Mouse (Mus musculus) lung, postnatal 0 days (tissue): ENCODE measurements around the gene Ogg1. TPM values are rescaled to one million over a fixed set of nuclear protein-coding genes. Genes with fewer than 3 reads are reported as not detected.

Experiments used
- ATAC-seq: fragments of 200-750 bp; cut with Nextera tagmentation; 2 replicates; pipeline ENCODE4 v1.8.0; 2017; ENCODE audit warnings: moderate library complexity
- DNase-seq: peaks from one replicate; pipeline ENCODE4 v3.0.0-alpha.2; 2016; ENCODE audit warnings: low spot score
- H3K27ac ChIP-seq: fragments of 300-500 bp; sonication (generic); 2 replicates; pipeline ENCODE4 v1.5.1; 2014; ENCODE audit warnings: antibody characterized with exemption, mild to moderate bottlenecking, low read length, mixed read lengths
- H3K27me3 ChIP-seq: fragments of 300-500 bp; sonication (generic); replicated peaks from 2 replicates; pipeline ENCODE4 v1.6.1; 2014; ENCODE audit warnings: low read length, mixed read lengths; ENCODE audit not compliant: insufficient read depth
- H3K36me3 ChIP-seq: fragments of 300-500 bp; sonication (generic); 2 replicates; pipeline ENCODE4 v1.6.1; 2014; ENCODE audit warnings: low read length, mixed read lengths; ENCODE audit not compliant: insufficient read depth
- H3K4me1 ChIP-seq: fragments of 300-500 bp; sonication (generic); 2 replicates; pipeline ENCODE4 v1.6.1; 2014; ENCODE audit warnings: antibody characterized with exemption, low read depth, low read length, mixed read lengths; ENCODE audit not compliant: insufficient read depth
- H3K4me2 ChIP-seq: fragments of 300-500 bp; sonication (generic); replicated peaks from 2 replicates; pipeline ENCODE4 v1.6.1; 2014; ENCODE audit warnings: low read depth, mild to moderate bottlenecking, low read length, moderate library complexity, mixed read lengths
- H3K4me3 ChIP-seq: fragments of 300-500 bp; sonication (generic); 2 replicates; pipeline ENCODE4 v1.5.1; 2014; ENCODE audit warnings: low read depth, low read length
- H3K9ac ChIP-seq: fragments of 300-500 bp; sonication (generic); replicated peaks from 2 replicates; pipeline ENCODE4 v1.6.1; 2014; ENCODE audit warnings: low read depth, mild to moderate bottlenecking
- H3K9me3 ChIP-seq: fragments of 300-500 bp; sonication (generic); 2 replicates; pipeline ENCODE4 v1.6.1; 2016; ENCODE audit warnings: low read length, mixed read lengths
- CTCF ChIP-seq: IDR thresholded peaks from 2 replicates; pipeline ENCODE4 v1.5.1; 2016; ENCODE audit warnings: antibody characterized with exemption, mild to moderate bottlenecking
- EP300 ChIP-seq: IDR thresholded peaks from 2 replicates; pipeline ENCODE4 v1.6.1; 2016; ENCODE audit warnings: antibody characterized with exemption, mild to moderate bottlenecking, control low read depth
- WGBS: fragments of 180-500 bp; shearing (Covaris S2); extraction: QIAGEN DNeasy Blood & Tissue Kit; methylation state at CpG from one replicate; pipeline ENCODE4 v1.1.7; 2014; 5-methylcytosine and 5-hydroxymethylcytosine counted together
- polyA plus RNA-seq: library from polyadenylated mRNA; unstranded; fragments of >200 nt; fragmentation: Nextera tagmentation; extraction: Ambion mirVana; gene quantifications from 2 replicates; pipeline ENCODE4 v1.2.1, GENCODE M21; 2015

Gene Ogg1
- polyA plus RNA-seq, 1 experiment from 2014 or later, result 11.7 TPM

DNA sequence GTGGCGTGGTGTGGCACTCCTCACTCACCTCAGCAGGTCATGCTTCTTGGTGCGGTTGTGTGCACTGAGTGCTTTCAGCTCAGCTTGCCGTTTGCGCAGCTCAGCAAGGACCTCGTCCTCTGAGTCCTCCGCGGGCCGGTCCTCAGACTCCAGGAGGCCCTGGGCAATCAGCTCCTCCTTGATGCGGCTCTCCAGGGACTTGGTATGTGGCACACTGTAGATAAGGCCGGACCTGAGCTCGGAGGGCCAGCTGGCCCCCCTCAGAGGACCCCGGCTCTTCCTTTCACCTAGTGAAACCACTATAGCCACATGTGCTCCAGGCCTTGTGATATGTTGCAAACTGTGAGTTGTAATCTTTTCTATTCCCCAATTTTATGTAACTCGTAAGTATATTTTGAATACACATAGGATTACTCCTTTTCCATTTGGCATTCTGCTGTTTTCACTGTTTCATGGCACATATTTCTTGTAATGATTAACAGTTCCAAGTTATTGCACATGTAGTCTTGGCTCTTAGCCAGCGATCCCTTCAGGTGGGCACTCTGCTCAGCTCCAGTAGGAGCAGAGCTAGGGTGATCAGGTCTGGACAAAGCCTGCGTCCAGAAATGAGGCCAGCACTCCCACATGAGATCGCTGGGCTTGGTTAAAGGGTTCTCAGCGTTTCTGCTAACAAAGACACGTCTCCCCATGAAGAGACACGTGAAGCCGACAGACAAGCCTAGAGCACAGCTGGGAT is 43.6 kb downstream of the Ogg1 start:
- Histone ChIP-seq H3K4me1 (no peaks in the 10 kb centered on the region), H3K27ac (no peak overlapping the region), H3K9me3 (no peaks in the 10 kb centered on the region), H3K36me3 (peaks cover 45% of the 10 kb centered on the region), H3K27me3 (no peaks in the 10 kb centered on the region), H3K4me3 (no peak overlapping the region), H3K4me2 (no peak overlapping the region), H3K9ac (no peak overlapping the region)
- TF ChIP-seq CTCF (no peak), EP300 (no peak)
- DNase-seq (no peak), ATAC-seq (0 out of 2 replicates have a peak, but pooled peaks have one; percentile 26)
- WGBS, result 73% methylated on average over 20 of the region's 20 CpGs

DNA sequence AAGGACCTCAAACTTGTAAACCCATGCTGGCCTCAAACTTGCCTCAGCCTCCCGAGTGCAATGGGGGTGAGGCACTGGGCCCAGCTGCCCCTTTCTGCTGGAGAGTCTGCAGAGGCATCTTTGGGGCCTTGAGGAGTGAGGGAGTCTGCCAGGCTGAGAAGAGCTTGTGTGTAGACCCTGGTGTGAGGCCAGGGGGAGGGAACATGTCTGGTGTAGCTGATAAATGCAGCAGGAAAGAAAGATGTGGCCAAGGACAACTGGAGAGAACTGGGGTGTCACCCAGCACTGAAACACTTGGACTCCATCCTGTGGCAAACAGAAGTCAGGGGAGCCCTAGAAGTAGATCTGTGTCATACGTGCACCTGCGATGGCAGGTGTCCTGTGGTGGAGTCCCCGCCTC is 46.7 kb downstream of the Ogg1 start:
- Histone ChIP-seq H3K4me1 (no peaks in the 10 kb centered on the region), H3K27me3 (no peaks in the 10 kb centered on the region), H3K36me3 (peaks cover 45% of the 10 kb centered on the region), H3K9ac (no peak overlapping the region), H3K4me3 (no peak overlapping the region), H3K9me3 (no peaks in the 10 kb centered on the region), H3K4me2 (no peak overlapping the region), H3K27ac (no peak overlapping the region)
- DNase-seq, result no peak
- ATAC-seq, result no peak
- TF ChIP-seq EP300 (no peak), CTCF (no peak)
- 93% methylated on average over 4 of the region's 4 CpGs for WGBS

- no peaks in the 10 kb centered on the region for H3K9me3 ChIP-seq
- H3K4me2 ChIP-seq, result peak overlapping the region; percentile 82
- H3K36me3 ChIP-seq, result peaks cover 31% of the 10 kb centered on the region
- ATAC-seq (no peak), DNase-seq (no peak)
- WGBS, result 5% methylated on average over 6 of the region's 7 CpGs
- peak overlapping the region; percentile 82 for H3K27ac ChIP-seq
- no peak for TF ChIP-seq EP300
- no peak for TF ChIP-seq CTCF
- H3K27me3 ChIP-seq, result no peaks in the 10 kb centered on the region
- H3K9ac ChIP-seq, result peak overlapping the region; percentile 85
- H3K4me3 ChIP-seq, result peak overlapping the region; percentile 85
- 0 out of 2 replicates have a peak, but pooled peaks cover 3% of the 10 kb centered on the region for H3K4me1 ChIP-seq
Observed at GRCm38 (mm10) chr6:113377172-113377495, 50.4 kb downstream of the Ogg1 start.

- H3K4me3 ChIP-seq, result peak within 1 kb of the TSS; percentile 85
- TF ChIP-seq CTCF (peak; percentile 54), EP300 (peak; percentile 85)
- peak within 1 kb of the TSS; percentile 82 for H3K4me2 ChIP-seq
- peak; percentile 96 for ATAC-seq
- 0 out of 2 replicates have a peak, but pooled peaks cover 3% of the 10 kb centered on the region for H3K4me1 ChIP-seq
- H3K9me3 ChIP-seq, result no peaks in the 10 kb centered on the region
- whole genome bisulfite sequencing, result under 1% methylated on average over 58 of the region's 61 CpGs
- peak within 1 kb of the TSS; percentile 82 for H3K27ac ChIP-seq
- H3K27me3 ChIP-seq, result no peaks in the 10 kb centered on the region
- H3K36me3 ChIP-seq, result peaks cover 31% of the 10 kb centered on the region
- peak; percentile 99 for DNase-seq
- peak within 1 kb of the TSS; percentile 85 for H3K9ac ChIP-seq
Observed at GRCm38 (mm10) chr6:113377496-113378385, 51.0 kb downstream of the Ogg1 start, which contains the start of the genes Tada3 and Arpc4. Gene Tada3, minus strand, starts transcription at chr6:113377883. Gene Arpc4, plus strand, starts transcription at chr6:113378115.

- 56% methylated on average over 6 of the region's 6 CpGs for WGBS
- H3K27ac ChIP-seq, result no peak overlapping the region
- H3K36me3 ChIP-seq, result peaks cover 24% of the 10 kb centered on the region
- DNase-seq (peak; percentile 37), ATAC-seq (no peak)
- H3K9me3 ChIP-seq, result no peaks in the 10 kb centered on the region
- H3K9ac ChIP-seq, result no peak overlapping the region
- H3K27me3 ChIP-seq, result no peaks in the 10 kb centered on the region
- H3K4me3 ChIP-seq, result peak overlapping the region; percentile 85; the same call in 1 of the 2 replicates
- TF ChIP-seq CTCF (no peak), EP300 (no peak)
- H3K4me1 ChIP-seq, result 0 out of 2 replicates have a peak, but pooled peaks cover 3% of the 10 kb centered on the region
- H3K4me2 ChIP-seq, result peak overlapping the region; percentile 82
Observed at GRCm38 (mm10) chr6:113379246-113379645, 52.5 kb downstream of the Ogg1 start.

GRCm38 (mm10) chr6:113380480-113380879 is 53.7 kb downstream of the Ogg1 start:
- Histone ChIP-seq H3K4me3 (no peak overlapping the region), H3K27me3 (no peaks in the 10 kb centered on the region), H3K36me3 (peaks cover 25% of the 10 kb centered on the region), H3K27ac (no peak overlapping the region), H3K4me2 (no peak overlapping the region), H3K4me1 (0 out of 2 replicates have a peak, but pooled peaks cover 3% of the 10 kb centered on the region), H3K9ac (no peak overlapping the region), H3K9me3 (no peaks in the 10 kb centered on the region)
- DNase-seq, result no peak
- no peak for TF ChIP-seq EP300
- TF ChIP-seq CTCF, result peak; percentile 23; the same call in 1 of the 2 replicates
- 91% methylated on average over 11 of the region's 11 CpGs for WGBS
- ATAC-seq, result no peak
